Mouse (Mus musculus) frontal cortex, postnatal 14 days (tissue): ENCODE results near the gene Zfp991.
"Not testable (repeated sequence)": the region's sequence is repeated elsewhere in the genome, so short reads cannot be mapped to it uniquely, and the experiment has no call there.

Experiments
- DNase-seq, 2 experiments: peaks; one replicate each; pipeline ENCODE4 v3.0.0; 2022; ENCODE audit warnings: low spot score in 2 of 2

The Zfp991 gene

DNA sequence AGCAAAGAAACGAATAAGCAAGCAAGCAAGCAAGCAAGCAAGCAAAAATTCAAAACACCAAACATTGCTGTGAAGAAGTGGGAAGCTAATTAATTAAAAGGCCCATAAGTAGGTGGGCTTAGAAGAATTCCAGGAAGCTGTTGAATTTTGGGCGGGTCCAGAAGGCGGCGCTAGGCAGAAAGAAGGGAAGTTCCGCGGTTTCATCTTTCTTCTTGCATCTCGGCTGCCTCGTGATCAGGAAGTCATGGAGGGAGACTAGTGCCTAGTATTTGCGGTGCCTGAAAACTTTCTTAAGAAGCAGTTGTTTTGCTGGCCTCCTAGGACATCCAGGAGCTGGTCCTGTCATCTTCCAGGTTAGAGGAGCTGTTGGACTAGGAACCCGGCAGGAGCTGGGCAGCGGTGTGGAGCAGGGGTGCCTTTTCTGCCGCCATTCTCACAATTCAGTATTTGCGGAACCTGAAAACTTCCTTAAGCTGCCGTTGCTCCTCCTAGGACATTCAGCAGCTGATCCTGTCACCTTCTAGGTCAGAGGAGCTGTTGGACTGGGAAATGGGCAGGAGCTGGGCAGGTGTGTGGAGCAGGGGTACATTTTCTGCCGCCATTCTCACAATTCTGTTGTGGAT is at the start of gene Zfp991:
Gene Zfp991, plus strand, starts transcription at position 202 of the 623 bp plus-strand sequence.
- not testable (repeated sequence) for DNase-seq

DNA sequence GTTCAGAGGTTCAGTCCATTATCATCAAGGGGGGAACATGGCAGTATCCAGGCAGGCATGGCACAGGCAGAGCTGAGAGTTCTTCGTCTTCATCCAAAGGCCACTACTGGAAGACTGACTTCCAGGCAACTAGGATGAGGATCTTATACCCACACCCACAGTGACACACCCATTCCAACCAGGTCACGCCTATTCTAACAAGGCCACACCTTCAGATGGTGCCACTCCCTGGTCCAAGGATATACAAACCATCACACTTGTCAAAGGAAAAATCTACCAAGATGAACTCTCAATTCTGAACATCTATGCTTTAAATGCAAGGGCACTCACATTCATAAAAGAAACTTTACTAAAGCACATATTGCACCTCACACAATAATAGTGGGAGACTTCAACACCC is 36.2 kb upstream of the Zfp991 start:
- not testable (repeated sequence) for DNase-seq

DNA sequence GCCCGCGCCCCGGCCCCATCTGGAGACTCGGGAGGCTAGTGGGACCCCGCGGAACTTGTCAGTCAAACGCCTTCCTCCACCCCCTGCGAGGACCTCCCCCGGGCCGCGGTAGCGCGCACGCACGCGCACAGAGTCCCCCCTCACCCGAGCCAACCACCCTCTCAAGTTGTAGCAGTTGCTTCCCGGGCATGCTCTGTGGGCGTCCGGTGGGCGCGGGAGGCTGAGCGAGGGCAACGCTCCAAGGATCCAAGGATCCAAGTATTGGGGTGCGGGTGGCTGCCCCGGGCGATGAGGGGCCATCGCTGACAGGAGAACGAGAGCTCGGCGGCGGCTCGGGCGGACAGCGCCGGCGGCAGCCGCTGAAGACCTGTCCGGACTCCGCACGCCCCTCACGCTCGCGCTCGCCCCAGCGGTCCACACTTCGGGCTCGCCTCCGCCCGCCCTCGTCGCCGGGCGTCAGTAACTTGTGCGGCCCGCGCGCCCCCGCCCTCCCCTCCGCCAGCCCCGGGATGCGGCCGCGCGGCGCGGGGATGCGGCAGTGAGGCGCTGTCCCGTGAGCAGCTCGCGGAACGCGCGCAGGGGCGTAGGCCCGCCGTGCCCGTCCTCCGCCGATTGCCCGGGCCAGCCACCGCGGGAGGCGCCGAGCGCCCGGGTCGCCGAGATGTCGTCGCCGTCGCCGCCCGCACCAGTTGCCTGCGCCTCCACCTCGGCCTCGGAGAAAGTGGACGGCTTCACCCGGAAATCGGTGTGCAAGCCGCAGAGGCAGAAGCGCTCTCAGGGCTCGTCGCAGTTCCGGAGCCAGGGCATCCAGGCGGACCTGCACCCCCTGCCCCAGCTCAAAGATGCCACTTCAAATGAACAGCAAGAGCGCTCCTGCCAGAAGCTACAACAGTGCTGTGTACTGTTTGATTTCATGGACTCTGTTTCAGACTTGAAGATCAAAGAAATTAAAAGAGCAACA is 29.9 kb upstream of the Zfp991 start:
- DNase-seq = peak in 1 of 2 experiments; percentile 9

DNA sequence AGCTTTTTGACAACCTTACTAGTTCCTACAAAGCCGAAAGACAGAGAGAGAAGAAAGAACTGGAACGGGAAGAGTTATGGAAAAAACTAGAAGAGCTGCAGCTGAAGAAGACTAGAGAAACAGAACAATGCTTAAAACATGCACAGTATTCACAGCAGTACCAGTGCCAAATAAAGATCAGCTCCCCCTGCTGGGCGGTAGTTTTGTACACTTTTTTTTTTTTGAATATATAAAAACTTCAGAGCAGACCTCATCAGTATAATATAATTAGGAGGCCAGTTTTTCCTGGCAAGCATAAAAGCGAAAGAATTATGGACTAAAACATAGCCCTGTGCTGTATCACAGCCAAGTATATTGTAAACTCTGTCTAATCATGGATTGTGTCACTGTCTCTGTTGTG is 28.0 kb upstream of the Zfp991 start:
- DNase-seq = not testable (repeated sequence)

DNA sequence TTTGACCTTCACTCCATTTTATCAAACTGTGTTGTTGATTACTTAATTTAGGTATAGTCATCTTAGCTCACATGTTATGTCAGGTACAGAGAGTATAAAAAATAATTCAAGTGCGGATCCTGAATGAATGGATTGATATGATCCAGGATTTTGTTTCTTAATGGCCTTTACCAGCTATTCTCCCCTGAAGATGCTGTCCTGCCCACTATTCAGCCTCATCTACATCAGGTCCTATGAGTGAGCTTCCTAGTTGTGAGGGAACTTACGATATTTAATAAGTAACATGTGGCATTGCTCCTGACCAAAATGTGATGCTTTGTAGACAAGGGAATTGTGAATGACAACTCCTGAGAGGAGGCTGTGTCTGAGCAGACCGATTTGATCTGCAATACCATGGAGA is 14.0 kb upstream of the Zfp991 start:
- not testable (repeated sequence) for DNase-seq

DNA sequence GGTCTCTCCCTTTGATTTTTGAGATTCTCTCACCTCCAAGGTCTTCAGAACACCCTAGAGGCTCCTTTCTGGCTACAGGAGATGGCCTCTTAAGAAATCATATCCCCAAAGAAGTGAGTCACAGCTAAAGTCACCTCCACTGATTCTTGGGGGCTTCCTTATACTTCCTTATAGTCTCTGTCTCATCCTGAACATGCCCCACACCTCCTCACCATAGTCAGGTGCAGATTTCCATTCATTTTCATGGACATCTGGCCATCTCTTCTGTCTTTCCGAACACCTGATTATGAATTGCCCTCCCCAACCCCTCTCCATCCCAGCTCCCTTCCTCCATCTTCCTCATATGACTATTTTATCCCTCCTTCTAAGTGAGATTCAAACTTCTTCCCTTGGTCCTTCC is 9.6 kb upstream of the Zfp991 start:
- not testable (repeated sequence) for DNase-seq

DNA sequence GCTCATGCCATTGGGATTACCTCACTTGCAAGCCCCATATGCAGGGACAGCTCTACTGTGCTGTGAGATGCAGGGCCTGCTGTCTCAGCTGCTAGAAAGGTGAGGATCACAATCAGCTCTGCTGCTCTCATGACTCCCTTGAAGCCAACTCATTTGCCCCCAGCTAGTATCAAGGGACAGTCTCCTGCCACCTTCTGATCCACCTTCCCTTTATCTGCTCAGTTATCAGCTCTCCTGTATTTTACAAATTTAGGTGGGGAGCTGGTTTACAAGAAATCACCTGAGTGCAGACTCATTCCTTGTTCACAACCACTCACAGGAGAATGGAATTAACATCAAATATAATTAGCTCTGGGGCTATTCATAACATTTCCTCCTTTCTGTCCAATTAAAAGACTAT is 8.0 kb upstream of the Zfp991 start:
- not testable (repeated sequence) for DNase-seq

DNA sequence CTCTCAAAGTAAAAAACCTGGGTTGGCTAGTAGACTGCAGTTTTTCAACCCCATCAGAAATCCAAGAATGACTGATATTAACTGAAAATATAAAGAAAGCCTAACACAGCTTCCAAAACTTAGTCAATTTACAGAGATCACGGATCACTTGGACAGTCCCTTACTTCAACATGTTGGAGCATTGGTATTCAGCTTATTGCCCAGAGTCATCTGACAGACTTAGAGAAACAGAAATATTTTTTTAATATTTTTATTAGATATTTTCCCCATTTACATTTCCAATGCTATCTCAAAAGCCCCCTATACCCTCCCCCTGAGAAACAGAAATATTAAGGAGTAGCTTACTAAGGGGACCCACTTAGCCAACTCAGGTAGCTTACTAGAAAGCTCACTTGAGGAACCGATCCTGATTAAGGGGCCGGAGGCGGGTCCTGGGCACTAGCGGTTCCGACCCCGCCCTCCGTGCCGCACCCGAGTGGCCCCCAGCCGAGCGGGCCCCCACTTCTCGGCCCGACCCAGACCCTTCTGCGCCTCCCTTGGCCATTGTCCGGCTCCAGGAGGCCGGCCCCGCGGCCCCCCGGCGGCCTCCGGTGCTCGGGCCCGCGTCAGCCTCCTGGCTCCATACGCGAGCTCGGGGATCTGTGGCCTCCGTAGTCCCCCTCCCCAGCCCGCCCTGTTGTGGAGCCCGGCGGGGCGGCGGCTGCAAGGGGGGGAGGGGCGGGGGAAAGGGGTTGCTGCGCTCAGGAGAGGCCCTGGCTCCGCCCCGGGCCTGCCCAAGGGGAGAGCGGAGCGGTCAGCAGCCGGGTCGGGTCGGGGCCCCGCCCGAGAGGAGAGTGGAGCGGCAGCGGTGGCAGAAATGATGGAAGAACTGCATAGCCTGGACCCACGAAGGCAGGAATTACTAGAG is 7.2 kb upstream of the Zfp991 start:
- peak in 1 of 2 experiments; percentile 6 for DNase-seq

DNA sequence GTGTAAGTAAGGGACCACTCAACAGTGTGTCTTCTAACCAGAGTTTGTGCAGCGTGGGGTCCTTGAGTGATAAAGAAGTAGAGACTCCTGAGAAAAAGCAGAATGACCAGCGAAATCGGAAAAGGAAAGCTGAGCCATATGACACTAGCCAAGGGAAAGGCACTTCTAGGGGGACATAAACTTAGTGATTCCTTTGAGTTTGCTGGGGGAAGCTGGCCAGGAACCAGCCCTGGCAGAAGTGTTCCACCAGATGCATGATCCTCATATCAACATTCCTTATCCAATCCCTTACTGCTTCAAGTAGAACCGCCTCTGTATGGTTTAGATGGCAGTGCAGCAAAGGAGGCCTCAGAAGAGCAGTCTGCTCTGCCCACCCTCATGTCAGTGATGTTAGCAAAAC is 6.5 kb upstream of the Zfp991 start:
- not testable (repeated sequence) for DNase-seq

DNA sequence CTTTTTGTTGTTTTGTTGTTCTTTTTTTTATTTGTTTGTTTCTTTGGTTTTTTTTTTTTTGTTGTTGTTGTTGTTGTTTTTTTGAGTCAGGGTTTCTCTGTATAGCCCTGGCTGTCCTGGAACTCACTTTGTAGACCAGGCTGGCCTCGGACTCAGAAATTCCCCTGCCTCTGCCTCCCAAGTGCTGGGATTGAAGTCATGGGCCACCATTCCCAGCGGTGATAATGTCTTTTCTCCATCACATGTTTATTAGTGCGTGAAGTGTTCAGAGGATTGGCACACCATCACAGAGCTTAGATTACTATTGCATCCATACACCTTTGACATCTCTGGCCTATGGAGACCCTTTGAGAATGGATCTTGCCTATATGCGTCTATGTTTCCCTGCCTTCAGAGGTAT is 6.0 kb upstream of the Zfp991 start:
- DNase-seq = not testable (repeated sequence)

DNA sequence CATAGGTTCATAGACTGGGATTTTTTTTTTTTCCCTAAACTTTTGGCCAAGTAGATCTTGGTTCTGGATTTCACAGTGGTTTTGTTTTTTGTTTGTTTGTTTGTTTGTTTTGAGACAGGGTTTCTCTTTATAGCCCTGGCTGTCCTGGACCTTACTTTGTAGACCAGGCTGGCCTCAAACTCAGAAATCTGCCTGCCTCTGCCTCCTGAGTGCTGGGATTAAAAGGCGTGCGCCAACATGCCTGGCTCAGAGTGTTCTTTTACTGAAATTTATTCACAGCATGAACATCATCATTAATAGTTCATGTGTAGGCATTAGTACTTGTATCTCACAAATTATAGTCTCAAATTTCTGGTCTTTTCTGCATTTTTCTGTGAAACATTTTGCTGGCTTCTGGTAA is 5.4 kb upstream of the Zfp991 start:
- not testable (repeated sequence) for DNase-seq

DNA sequence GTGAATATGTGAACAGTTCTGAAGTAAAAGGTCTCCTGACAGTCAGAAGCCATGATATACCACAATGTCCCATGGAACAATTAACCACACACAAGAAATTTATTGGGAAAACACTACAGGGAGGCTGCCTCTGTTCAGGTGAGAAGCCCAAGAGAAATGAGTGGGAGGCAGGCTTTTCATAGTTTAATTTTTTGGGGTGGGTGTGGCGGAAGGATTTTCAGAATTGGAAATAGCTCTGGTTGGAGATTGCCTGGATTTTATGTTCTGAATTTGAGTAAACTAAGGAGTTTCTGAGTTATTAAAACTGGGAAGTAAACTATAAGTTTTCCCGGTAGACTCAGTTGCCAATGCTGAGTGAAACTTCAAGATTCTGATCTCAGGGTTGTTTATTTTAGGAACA is 4.7 kb upstream of the Zfp991 start:
- not testable (repeated sequence) for DNase-seq

DNA sequence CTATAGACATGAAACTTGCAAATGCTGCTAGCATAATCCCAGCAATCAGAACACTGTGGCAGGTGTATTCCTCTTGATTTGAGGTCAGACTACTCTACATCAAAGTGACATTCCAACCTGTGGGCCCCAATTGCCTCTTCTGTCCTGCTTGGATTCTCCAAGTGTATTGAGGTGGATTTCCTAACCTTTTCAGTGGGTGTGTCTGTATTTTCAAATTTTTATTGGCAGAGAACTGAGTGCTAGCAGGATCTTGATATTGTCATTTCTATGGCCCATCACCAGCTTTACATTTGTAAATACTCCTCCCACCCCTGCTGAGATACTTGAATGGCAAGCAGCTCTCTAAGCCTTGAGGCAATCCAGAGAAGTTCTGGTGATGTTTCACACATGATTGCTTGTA is 3.7 kb upstream of the Zfp991 start:
- DNase-seq = not testable (repeated sequence)

DNA sequence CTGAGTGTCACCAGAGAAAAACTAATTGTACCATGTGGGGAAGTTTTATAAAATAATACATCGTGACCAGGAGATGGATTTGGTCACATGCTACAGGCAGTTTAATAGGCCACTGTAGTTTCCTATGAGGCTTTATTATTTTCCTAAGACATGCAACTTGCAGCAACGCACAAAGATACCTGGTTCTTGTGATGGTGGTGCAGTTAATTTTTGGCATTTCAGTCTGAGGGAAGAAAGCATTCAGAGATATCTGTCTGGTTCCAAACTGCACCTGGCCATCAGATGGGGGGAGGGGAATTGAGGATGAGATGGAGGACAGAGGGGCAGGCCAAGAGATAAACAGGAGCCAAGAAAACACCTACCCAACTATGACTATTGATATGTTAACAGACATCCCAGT is 1.8 kb downstream of the Zfp991 start:
- DNase-seq = not testable (repeated sequence)

DNA sequence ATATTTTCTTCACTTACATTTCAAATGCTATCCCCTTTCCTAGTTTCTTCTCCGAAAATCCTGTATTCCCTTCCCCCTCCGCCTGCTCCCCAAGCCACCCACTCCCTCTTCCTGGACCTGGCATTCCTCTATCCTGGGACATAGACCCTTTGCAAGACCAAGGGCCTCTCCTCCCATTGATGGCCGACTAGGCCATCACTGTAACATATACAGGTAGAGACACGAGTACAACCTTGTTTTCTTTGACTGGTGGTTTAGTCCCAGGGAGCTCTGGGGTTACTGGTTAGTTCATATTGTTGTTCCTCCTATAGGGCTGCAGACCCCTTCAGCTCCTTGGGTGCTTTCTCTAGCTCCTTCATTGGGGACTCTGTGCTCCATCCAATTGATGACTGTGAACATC is 9.9 kb downstream of the Zfp991 start:
- DNase-seq = not testable (repeated sequence)

DNA sequence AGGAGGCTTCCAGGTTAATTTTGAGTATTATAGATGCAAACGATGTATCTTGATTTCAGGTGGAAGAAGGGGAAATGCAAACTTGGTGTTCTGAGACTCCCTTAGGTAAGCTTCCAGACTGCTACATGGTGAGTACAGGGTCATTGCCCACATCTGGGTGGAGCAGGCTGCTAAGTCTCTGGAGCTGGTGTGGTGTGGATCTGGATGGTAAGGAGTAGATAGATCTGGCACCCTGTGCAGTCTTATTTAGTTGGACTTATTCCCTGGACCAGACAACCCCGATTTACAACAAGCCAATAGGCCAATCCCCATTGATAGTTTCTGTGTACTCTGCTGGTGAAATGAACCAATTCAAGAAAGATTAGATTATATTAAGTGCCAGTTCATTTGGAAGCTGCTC is 33.4 kb downstream of the Zfp991 start:
- not testable (repeated sequence) for DNase-seq

DNA sequence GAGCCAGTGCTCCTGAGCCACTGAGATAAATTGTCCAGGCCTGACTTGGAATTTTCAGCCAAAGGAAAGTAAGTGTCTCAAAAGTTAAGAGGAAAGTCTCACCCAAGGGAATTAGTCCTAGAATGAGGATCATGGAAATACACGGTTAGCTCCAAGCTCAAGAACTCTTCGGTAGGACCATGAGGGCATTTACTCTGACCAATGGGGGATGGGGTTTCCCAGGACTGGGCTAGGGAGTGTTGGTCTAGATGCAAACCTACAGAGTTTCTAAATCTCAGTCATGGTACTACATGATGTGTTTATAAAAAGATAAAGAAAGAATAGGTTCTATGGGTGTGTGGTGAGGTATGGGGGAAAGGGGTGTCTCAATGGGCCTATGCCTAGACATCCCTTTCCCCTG is 38.7 kb downstream of the Zfp991 start:
- not testable (repeated sequence) for DNase-seq

DNA sequence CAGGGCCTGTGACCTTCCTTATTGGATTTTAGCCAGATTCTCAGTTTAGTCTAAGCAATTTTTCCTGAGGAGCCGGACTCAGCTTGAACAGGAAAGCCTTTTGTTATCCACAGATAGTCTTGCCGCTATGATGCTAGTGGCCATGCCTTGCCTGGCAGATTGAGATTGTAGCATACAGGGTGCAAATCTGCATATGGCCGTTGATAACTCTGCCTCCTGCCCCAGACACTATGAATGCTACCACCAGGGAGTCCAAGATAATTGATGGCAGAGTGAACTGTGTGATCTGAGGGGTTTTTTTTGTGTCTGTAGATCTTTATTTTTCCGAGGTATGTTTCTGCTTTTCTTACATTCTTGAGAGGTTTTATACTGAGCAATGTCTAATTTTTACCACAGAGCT is 39.7 kb downstream of the Zfp991 start:
- DNase-seq = not testable (repeated sequence)

DNA sequence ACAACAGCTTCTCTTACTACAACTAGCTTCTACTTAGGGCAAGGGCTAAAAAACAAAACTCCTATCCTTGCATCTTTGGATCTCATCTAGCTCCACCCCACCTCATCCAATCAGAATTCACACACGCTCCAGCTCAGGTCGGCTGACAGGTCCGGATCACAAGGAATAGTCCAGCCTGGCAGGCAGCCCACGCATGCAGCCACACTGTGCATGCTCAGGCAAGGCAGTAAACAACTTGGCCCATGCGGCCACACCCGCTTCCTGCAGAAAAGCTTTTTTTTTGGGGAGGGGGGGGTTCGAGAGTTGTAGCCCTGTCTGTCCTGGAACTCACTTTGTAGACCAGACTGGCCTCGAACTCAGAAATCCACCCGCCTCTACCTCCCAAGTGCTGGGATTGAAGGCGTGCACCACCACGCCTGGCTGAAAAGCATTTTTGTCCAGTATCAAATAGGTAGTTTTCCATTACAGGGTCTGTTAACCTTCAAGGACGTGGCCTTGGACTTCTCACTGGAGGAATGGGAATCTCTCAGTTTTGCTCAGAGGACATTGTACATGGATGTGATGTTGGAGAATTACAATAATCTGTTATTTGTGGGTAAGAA is 44.5 kb downstream of the Zfp991 start:
- not testable (repeated sequence) for DNase-seq

DNA sequence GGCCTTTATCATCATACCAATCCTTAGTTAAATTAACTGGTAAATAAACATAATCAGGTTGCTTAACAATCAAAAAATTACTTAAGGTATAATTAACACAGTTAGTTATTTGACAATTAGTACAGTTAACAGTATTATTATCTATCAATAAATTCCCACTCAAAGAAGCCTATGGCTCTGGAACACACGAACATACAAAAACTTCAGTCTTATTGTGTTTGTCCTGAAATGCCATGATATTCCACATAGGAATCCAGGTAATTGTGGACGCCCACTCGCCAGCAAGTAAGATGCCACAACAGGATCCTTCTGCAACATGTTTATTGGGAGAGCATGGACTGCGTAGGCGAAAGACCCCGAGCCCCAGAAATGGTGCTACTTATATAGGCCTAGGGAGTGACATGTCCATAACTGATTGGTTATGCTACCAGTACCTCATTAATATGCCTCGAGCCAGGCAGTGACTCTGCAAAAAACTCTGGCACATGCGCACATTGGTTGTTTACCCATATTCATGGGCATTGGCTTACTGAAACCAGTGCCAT is 49.4 kb downstream of the Zfp991 start:
- DNase-seq = not testable (repeated sequence)
